In the genomic region with DNA sequence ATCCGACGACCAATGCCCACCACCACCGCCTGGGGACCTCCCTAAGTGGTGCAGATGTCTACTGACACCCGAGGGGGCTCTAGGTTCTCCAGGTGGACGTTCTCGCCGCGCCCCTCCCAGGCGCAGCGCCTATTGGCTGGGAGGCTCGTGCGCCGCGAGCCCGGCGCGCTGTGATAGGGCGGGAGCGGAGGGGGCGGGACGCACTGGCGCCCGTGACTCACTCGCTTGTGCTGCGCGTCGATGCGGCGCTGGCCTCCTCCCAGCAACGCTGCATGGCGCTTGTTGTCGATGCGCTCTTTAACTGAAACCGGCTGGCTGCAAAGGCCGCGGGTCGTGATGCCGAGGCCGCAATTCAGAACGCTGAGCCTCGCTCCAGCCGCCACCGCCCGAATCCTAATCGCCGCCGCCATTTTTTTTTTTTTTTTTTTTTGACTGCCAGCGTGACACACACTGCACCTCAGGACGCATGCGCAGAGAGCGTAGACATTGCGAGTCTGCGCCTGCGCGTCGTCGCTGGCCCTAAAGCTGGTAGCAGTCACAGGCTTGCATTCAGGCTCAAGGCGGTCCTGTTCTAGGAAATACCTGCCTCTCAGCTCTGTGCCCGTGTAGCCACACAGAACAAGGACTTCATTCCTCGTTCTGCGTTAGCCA, we compare ENCODE assay signal across 8 mouse cellular contexts. TPM values are rescaled to one million over a fixed set of nuclear protein-coding genes. Genes with fewer than 3 reads are reported as not detected.
DNase-seq lines count a peak whose midpoint lies in the region; ATAC-seq and TF ChIP-seq lines count a peak whose summit lies in the region.

Gene Pccb (minus strand): TSS at position 451 of the 651 bp plus-strand sequence.

- peak within 1 kb of the TSS; percentile 58 to 66 (median 63) for H3K4me3 ChIP-seq in CH12.LX (replicated peaks in 1 of 3; ENCODE audit: low read depth in 2 of 3, low read length in 2 of 3, poor library complexity in 1 of 3)
- H3K4me3 ChIP-seq in forebrain, embryonic 12.5 days (replicated peaks), result peak within 1 kb of the TSS; percentile 67
- H3K4me3 ChIP-seq in heart, postnatal 0 days (ENCODE audit: low read depth, low read length), result peak within 1 kb of the TSS; percentile 61
- peak within 1 kb of the TSS; percentile 81 for H3K4me3 ChIP-seq in liver, embryonic 16.5 days (ENCODE audit: low read depth, low read length)
- peak within 1 kb of the TSS; percentile 56 for H3K4me3 ChIP-seq in neural tube, embryonic 13.5 days
- H3K4me3 ChIP-seq in testis, adult 2 months (ENCODE audit: control insufficient read depth, low read depth, low read length), result peak within 1 kb of the TSS; percentile 85

- no peak for TF ChIP-seq EP300 in CH12.LX (IDR thresholded peaks at IDR 0.05; ENCODE audit: low read length)
- peak; percentile 78 for TF ChIP-seq EP300 in heart, postnatal 0 days (IDR thresholded peaks at IDR 0.05; ENCODE audit: low read depth)

- H3K4me2 ChIP-seq in CH12.LX (ENCODE audit: insufficient read depth, low read depth, poor library complexity, severe bottlenecking), result peak within 1 kb of the TSS; percentile 56
- peak within 1 kb of the TSS; percentile 61 for H3K4me2 ChIP-seq in forebrain, embryonic 12.5 days
- peak within 1 kb of the TSS; percentile 83 for H3K4me2 ChIP-seq in heart, postnatal 0 days (ENCODE audit: low read depth, low read length)
- peak within 1 kb of the TSS; percentile 93 for H3K4me2 ChIP-seq in liver, embryonic 16.5 days (ENCODE audit: low read depth, low read length)
- peak within 1 kb of the TSS; percentile 63 for H3K4me2 ChIP-seq in neural tube, embryonic 13.5 days

- no peak for TF ChIP-seq RAD21 in CH12.LX (IDR thresholded peaks at IDR 0.05; ENCODE audit: low read depth, low read length)

- peak within 1 kb of the TSS; percentile 70 for H3K27ac ChIP-seq in CH12.LX (ENCODE audit: insufficient read depth, low read depth)
- peak within 1 kb of the TSS; percentile 96 for H3K27ac ChIP-seq in forebrain, embryonic 12.5 days
- H3K27ac ChIP-seq in heart, postnatal 0 days (ENCODE audit: low read depth), result peak within 1 kb of the TSS; percentile 95
- H3K27ac ChIP-seq in liver, embryonic 16.5 days (ENCODE audit: low read length), result peak within 1 kb of the TSS; percentile 89
- peak within 1 kb of the TSS; percentile 97 for H3K27ac ChIP-seq in neural tube, embryonic 13.5 days (replicated peaks)
- H3K27ac ChIP-seq in testis, adult 2 months (ENCODE audit: control insufficient read depth, insufficient read depth, low read depth, low read length), result peak within 1 kb of the TSS; percentile 85

- peak; percentile 87 for TF ChIP-seq POLR2A in CH12.LX (IDR thresholded peaks at IDR 0.05; ENCODE audit: low read depth, low read length)
- TF ChIP-seq POLR2A in testis, adult 2 months (IDR thresholded peaks at IDR 0.05; ENCODE audit: control insufficient read depth, low read depth, low read length), result peak; percentile 84; the same call in 1 of the 2 replicates

- under 1% methylated on average over 60 of the region's 61 CpGs for WGBS in forebrain, embryonic 12.5 days
- WGBS in heart, postnatal 0 days, result under 1% methylated on average over 59 of the region's 61 CpGs
- under 1% methylated on average over 59 of the region's 61 CpGs for WGBS in liver, embryonic 16.5 days (ENCODE audit: insufficient replicate concordance)
- under 1% methylated on average over 61 of the region's 61 CpGs for WGBS in neural tube, embryonic 13.5 days

- no peaks in the 10 kb centered on the region for H3K27me3 ChIP-seq in CH12.LX (replicated peaks)
- no peaks in the 10 kb centered on the region for H3K27me3 ChIP-seq in forebrain, embryonic 12.5 days
- H3K27me3 ChIP-seq in heart, postnatal 0 days (ENCODE audit: control insufficient read depth, insufficient read depth, low read length), result no peaks in the 10 kb centered on the region
- H3K27me3 ChIP-seq in liver, embryonic 16.5 days (ENCODE audit: control insufficient read depth, insufficient read depth, low read depth, low read length), result no peaks in the 10 kb centered on the region
- no peaks in the 10 kb centered on the region for H3K27me3 ChIP-seq in neural tube, embryonic 13.5 days
- H3K27me3 ChIP-seq in testis, adult 2 months (ENCODE audit: control insufficient read depth, insufficient read depth, low read length), result no peaks in the 10 kb centered on the region

- TF ChIP-seq CTCF in CH12.LX (conservative IDR thresholded peaks at IDR 0.05 in 1 of 2, IDR thresholded peaks at IDR 0.05 in 1 of 2; ENCODE audit: low read depth in 2 of 2, low read length in 2 of 2), result peak in 1 of 2 experiments; percentile 26; a peak in 2 of 4 replicates
- TF ChIP-seq CTCF in heart, postnatal 0 days (IDR thresholded peaks at IDR 0.05; ENCODE audit: low read depth), result peak; percentile 11; the same call in 1 of the 2 replicates
- no peak for TF ChIP-seq CTCF in testis, adult 2 months (IDR thresholded peaks at IDR 0.05; ENCODE audit: control insufficient read depth, insufficient read depth, insufficient replicate concordance, low read depth, low read length)

- DNase-seq in CH12.LX (ENCODE audit: extremely low read depth), result peak; percentile 97
- DNase-seq in c-Kit-positive CD71-positive TER-119-negative erythroid progenitor cells, embryonic 14.5 days (ENCODE audit: low read depth), result peak; percentile 93
- peak; percentile 95 for DNase-seq in heart, postnatal 0 days (ENCODE audit: low spot score)
- peak; percentile 98 to 99 for DNase-seq in kidney, postnatal 4 days

- peaks cover 0 to 8% of the 10 kb centered on the region in 2 experiments for H3K36me3 ChIP-seq in CH12.LX (replicated peaks in 1 of 2; ENCODE audit: control insufficient read depth in 1 of 2, insufficient read depth in 1 of 2, low read length in 1 of 2)
- H3K36me3 ChIP-seq in forebrain, embryonic 12.5 days (replicated peaks), result no peaks in the 10 kb centered on the region
- H3K36me3 ChIP-seq in heart, postnatal 0 days (replicated peaks; ENCODE audit: control insufficient read depth, insufficient read depth, low read length), result peaks cover 9% of the 10 kb centered on the region
- no peaks in the 10 kb centered on the region for H3K36me3 ChIP-seq in liver, embryonic 16.5 days (ENCODE audit: control insufficient read depth, insufficient read depth)
- H3K36me3 ChIP-seq in neural tube, embryonic 13.5 days, result peaks cover 6% of the 10 kb centered on the region; the same call in 1 of the 2 replicates
- no peaks in the 10 kb centered on the region for H3K36me3 ChIP-seq in testis, adult 2 months (ENCODE audit: control insufficient read depth, insufficient read depth, low read length)

- ATAC-seq in forebrain, embryonic 12.5 days (ENCODE audit: low FRiP score), result peak; percentile 100
- ATAC-seq in heart, postnatal 0 days (ENCODE audit: insufficient read depth, low read depth), result peak; percentile 99
- ATAC-seq in liver, embryonic 16.5 days (ENCODE audit: low read depth), result peak; percentile 99
- peak; percentile 100 for ATAC-seq in neural tube, embryonic 13.5 days (ENCODE audit: low read depth)

- H3K9ac ChIP-seq in CH12.LX (ENCODE audit: insufficient read depth, low read depth), result peak within 1 kb of the TSS; percentile 66
- H3K9ac ChIP-seq in forebrain, embryonic 12.5 days, result peak within 1 kb of the TSS; percentile 59
- peak within 1 kb of the TSS; percentile 57 for H3K9ac ChIP-seq in heart, postnatal 0 days (replicated peaks; ENCODE audit: low read depth, low read length)
- H3K9ac ChIP-seq in liver, embryonic 16.5 days (ENCODE audit: low read depth, low read length), result peak within 1 kb of the TSS; percentile 76
- peak within 1 kb of the TSS; percentile 76 for H3K9ac ChIP-seq in neural tube, embryonic 13.5 days

- dilution Hi-C loops in CH12.LX (cut with MboI; ENCODE audit: extremely low pct_ligation_motif_present, extremely low pct_unique_long_range_greater_than_20kb, low sequenced_read_pairs), result no loop called here

- no peaks in the 10 kb centered on the region for H3K79me2 ChIP-seq in CH12.LX (replicated peaks; ENCODE audit: control insufficient read depth, extremely low read depth, insufficient read depth, poor library complexity, severe bottlenecking)

- H3K9me3 ChIP-seq in CH12.LX (replicated peaks; ENCODE audit: low read length), result no peaks in the 10 kb centered on the region
- no peaks in the 10 kb centered on the region for H3K9me3 ChIP-seq in forebrain, embryonic 12.5 days
- no peaks in the 10 kb centered on the region for H3K9me3 ChIP-seq in heart, postnatal 0 days (replicated peaks; ENCODE audit: control insufficient read depth, low read length)
- H3K9me3 ChIP-seq in liver, embryonic 16.5 days (replicated peaks; ENCODE audit: control insufficient read depth, low read length), result no peaks in the 10 kb centered on the region
- H3K9me3 ChIP-seq in neural tube, embryonic 13.5 days, result no peaks in the 10 kb centered on the region

- in situ Hi-C loops in CH12.LX (cut with MboI; ENCODE audit: low pct_ligation_motif_present, low pct_unique_long_range_greater_than_20kb, low sequenced_read_pairs), result no loop called here

- H3K4me1 ChIP-seq in CH12.LX (ENCODE audit: control insufficient read depth in 1 of 2, insufficient read depth in 2 of 2), result peaks cover 7 to 26% of the 10 kb centered on the region in 2 experiments; a peak in 3 of 4 replicates
- peaks cover 12% of the 10 kb centered on the region for H3K4me1 ChIP-seq in forebrain, embryonic 12.5 days
- H3K4me1 ChIP-seq in heart, postnatal 0 days (ENCODE audit: control insufficient read depth, insufficient read depth), result peaks cover 7% of the 10 kb centered on the region; the same call in 1 of the 2 replicates
- peaks cover 20% of the 10 kb centered on the region for H3K4me1 ChIP-seq in liver, embryonic 16.5 days (ENCODE audit: control insufficient read depth, low read depth, low read length)
- H3K4me1 ChIP-seq in neural tube, embryonic 13.5 days (replicated peaks), result peaks cover 17% of the 10 kb centered on the region
- H3K4me1 ChIP-seq in testis, adult 2 months (ENCODE audit: control insufficient read depth, insufficient read depth, low read length), result peaks cover 6% of the 10 kb centered on the region; the same call in 1 of the 2 replicates

TF ChIP-seq in CH12.LX, 34 proteins besides CTCF, POLR2A, EP300 and RAD21 (continues in another document):
- TF ChIP-seq NELFE (IDR thresholded peaks at IDR 0.05; ENCODE audit: low read depth, low read length) (peak; percentile 83), E2F4 (IDR thresholded peaks at IDR 0.05; ENCODE audit: insufficient replicate concordance, low read depth, low read length) (no peak), ELF1 (IDR thresholded peaks at IDR 0.05; ENCODE audit: low read depth, low read length) (peak; percentile 54), NRF1 (IDR thresholded peaks at IDR 0.05; ENCODE audit: low read depth, low read length) (peak; percentile 98)

RNA-seq across cellular contexts. Expression of gene Pccb, which starts in this region (rescaled TPM):
- 17.3 and 18.7 TPM in 2 replicates for total RNA-seq in CH12.LX (2012; rRNA removed)
- total RNA-seq in CH12.LX (2014; rRNA removed), result 17.7 and 18.4 TPM in 2 replicates
- polyA plus RNA-seq in CH12.LX (2012; ENCODE audit: insufficient read length, low read depth), result 26.3 and 31.6 TPM in 2 replicates
- 16.6 and 17.0 TPM in 2 replicates for polyA plus RNA-seq in forebrain, embryonic 12.5 days (2016; fragmentation: Nextera tagmentation; extraction: Ambion mirVana)
- total RNA-seq in heart, postnatal 0 days (2014; rRNA removed; ENCODE audit: low replicate concordance), result 80.8 and 80.9 TPM in 2 replicates
- polyA plus RNA-seq in heart, postnatal 0 days (2015; fragmentation: Nextera tagmentation; extraction: Ambion mirVana), result 30.5 and 32.2 TPM in 2 replicates
- polyA plus RNA-seq in liver, embryonic 16.5 days (2015; fragmentation: Nextera tagmentation; extraction: Ambion mirVana), result 8.8 TPM in 2 replicates
- polyA plus RNA-seq in neural tube, embryonic 13.5 days (2015; fragmentation: Nextera tagmentation; extraction: Ambion mirVana), result 21.3 and 21.4 TPM in 2 replicates
- 13.9 and 14.1 TPM in 2 replicates for polyA plus RNA-seq in testis, adult 2 months (2012; rRNA removed)

Comparison
In these comparisons a context has a peak if more than half of its experiments do, and no peak if none do; other contexts are left out.
1. Peak in every context shown above with its lines: DNase-seq, ATAC-seq, H3K4me3 ChIP-seq and H3K27ac ChIP-seq.